Mouse (Mus musculus): ENCODE data around the gene Ephb1. TPM values are rescaled to one million over a fixed set of nuclear protein-coding genes. Genes with fewer than 3 reads are reported as not detected.

The Ephb1 gene
- polyA plus RNA-seq, 1 experiment from 2014 or later: 1.6 TPM

- Histone ChIP-seq H3K4me3 (ENCODE audit: low read depth, low read length) (no peak overlapping the region), H3K27ac (replicated peaks; ENCODE audit: low read depth, low read length) (no peak overlapping the region), H3K4me2 (ENCODE audit: low read depth, severe bottlenecking) (no peak overlapping the region), H3K36me3 (ENCODE audit: control insufficient read depth, insufficient read depth, low read length) (no peaks in the 10 kb centered on the region), H3K27me3 (ENCODE audit: control insufficient read depth, insufficient read depth, low read length) (no peaks in the 10 kb centered on the region), H3K4me1 (ENCODE audit: control insufficient read depth, insufficient read depth, low read length) (peaks cover 3% of the 10 kb centered on the region; the same call in 1 of the 2 replicates), H3K9ac (ENCODE audit: low read length) (no peak overlapping the region), H3K9me3 (ENCODE audit: control insufficient read depth, low read length) (no peaks in the 10 kb centered on the region)
- ATAC-seq (ENCODE audit: insufficient number of reproducible peaks, low FRiP score, low TSS enrichment, low read depth): no peak
- no peak for DNase-seq (ENCODE audit: low spot score)
- 80% methylated on average over 1 of the region's 1 CpGs for WGBS
Measured at GRCm38 (mm10) chr9:102306645-102307415, 47.7 kb downstream of the Ephb1 start.

DNA sequence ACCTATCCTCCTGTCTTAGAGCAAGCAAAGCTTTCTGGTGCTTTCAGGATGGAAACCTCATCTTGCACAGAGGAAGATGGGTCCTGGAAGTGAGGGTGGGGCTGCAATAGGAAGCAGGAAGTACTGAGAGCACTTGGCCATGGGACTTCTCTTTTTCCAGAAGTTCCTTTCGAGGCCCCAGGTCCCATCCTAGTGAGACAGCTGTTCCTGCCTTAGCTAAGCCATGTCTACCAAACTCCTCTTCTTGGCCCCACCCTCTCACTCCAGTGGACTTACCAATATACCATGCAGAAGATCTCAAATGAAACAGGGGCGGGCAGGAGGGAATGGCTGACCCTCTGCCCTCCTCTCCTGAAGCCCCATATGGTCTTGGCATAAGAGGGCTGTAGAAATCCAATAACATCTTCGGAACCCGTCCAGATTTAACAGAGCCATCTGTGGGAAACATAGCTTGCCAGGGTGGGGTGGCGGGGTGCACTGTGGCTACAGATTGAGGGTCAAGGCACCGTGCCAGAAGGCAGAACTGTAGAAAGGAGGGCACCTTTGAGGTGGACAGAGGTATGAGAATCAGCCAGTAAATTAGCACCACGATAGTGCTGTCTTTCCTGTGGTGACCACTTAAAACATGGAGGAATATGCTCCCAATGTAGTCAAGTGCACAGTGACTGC is 48.9 kb downstream of the Ephb1 start:
- no peak overlapping the region for H3K4me3 ChIP-seq (ENCODE audit: low read depth, low read length)
- H3K27me3 ChIP-seq (ENCODE audit: control insufficient read depth, insufficient read depth, low read length): no peaks in the 10 kb centered on the region
- 86% methylated on average over 7 of the region's 7 CpGs for WGBS
- DNase-seq (ENCODE audit: low spot score): no peak
- no peak overlapping the region for H3K4me2 ChIP-seq (ENCODE audit: low read depth, severe bottlenecking)
- H3K4me1 ChIP-seq (ENCODE audit: control insufficient read depth, insufficient read depth, low read length): no peaks in the 10 kb centered on the region; the same call in 1 of the 2 replicates
- H3K9ac ChIP-seq (ENCODE audit: low read length): no peak overlapping the region
- H3K36me3 ChIP-seq (ENCODE audit: control insufficient read depth, insufficient read depth, low read length): no peaks in the 10 kb centered on the region
- no peaks in the 10 kb centered on the region for H3K9me3 ChIP-seq (ENCODE audit: control insufficient read depth, low read length)
- no peak for ATAC-seq (ENCODE audit: insufficient number of reproducible peaks, low FRiP score, low TSS enrichment, low read depth)
- H3K27ac ChIP-seq (replicated peaks; ENCODE audit: low read depth, low read length): no peak overlapping the region

DNA sequence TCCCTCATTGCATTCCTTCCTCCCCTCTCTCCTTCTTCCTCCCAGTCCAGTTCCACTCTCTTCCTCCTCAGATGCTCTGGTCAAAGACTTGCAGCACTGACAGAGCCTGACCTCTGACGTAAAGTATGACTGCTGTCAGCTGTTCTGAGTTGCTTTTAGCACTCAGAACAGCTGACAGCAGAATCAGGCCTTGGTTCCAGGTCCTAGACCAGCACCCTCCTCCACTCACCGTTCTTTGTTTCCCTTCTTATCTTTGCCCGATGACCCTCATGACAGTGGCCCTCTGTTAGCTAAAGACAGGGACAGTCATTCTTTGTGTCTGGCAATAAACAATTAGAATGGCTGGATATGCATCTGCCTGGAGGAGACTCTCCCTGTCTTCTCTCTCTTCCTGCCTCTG is 49.7 kb downstream of the Ephb1 start:
- DNase-seq (ENCODE audit: low spot score) (no peak), ATAC-seq (ENCODE audit: insufficient number of reproducible peaks, low FRiP score, low TSS enrichment, low read depth) (no peak)
- Histone ChIP-seq H3K4me2 (ENCODE audit: low read depth, severe bottlenecking) (no peak overlapping the region), H3K27me3 (ENCODE audit: control insufficient read depth, insufficient read depth, low read length) (no peaks in the 10 kb centered on the region), H3K27ac (replicated peaks; ENCODE audit: low read depth, low read length) (no peak overlapping the region), H3K9me3 (ENCODE audit: control insufficient read depth, low read length) (no peaks in the 10 kb centered on the region), H3K4me3 (ENCODE audit: low read depth, low read length) (no peak overlapping the region), H3K4me1 (ENCODE audit: control insufficient read depth, insufficient read depth, low read length) (no peaks in the 10 kb centered on the region; the same call in 1 of the 2 replicates), H3K36me3 (ENCODE audit: control insufficient read depth, insufficient read depth, low read length) (no peaks in the 10 kb centered on the region), H3K9ac (ENCODE audit: low read length) (no peak overlapping the region)
- 66% methylated on average over 3 of the region's 3 CpGs for WGBS

DNA sequence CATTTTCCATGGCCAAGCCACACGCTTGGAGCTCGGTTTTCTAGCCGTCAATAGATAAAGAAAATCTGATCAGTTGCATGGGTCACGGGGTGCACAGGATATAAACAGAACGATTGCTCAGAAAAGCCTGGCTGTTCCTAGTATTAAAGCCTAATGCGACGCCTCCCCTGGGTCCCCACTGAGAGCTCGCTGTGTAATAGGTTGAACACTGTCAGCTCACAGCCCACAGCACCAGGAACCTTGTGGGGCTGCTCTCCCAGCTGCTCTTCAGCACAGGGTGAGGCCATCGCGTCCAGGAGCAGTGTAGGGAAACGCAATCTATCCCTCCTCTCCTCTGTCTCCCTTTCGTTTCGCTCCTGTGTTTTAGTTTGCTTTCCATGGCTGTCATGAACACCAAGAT is 50.6 kb downstream of the Ephb1 start:
- no peaks in the 10 kb centered on the region for H3K36me3 ChIP-seq (ENCODE audit: control insufficient read depth, insufficient read depth, low read length)
- no peak overlapping the region for H3K4me3 ChIP-seq (ENCODE audit: low read depth, low read length)
- H3K4me1 ChIP-seq (ENCODE audit: control insufficient read depth, insufficient read depth, low read length): peaks cover 2% of the 10 kb centered on the region; the same call in 1 of the 2 replicates
- no peak overlapping the region for H3K9ac ChIP-seq (ENCODE audit: low read length)
- H3K27me3 ChIP-seq (ENCODE audit: control insufficient read depth, insufficient read depth, low read length): no peaks in the 10 kb centered on the region
- WGBS: 66% methylated on average over 13 of the region's 13 CpGs
- no peak for ATAC-seq (ENCODE audit: insufficient number of reproducible peaks, low FRiP score, low TSS enrichment, low read depth)
- no peak overlapping the region for H3K4me2 ChIP-seq (ENCODE audit: low read depth, severe bottlenecking)
- no peaks in the 10 kb centered on the region for H3K9me3 ChIP-seq (ENCODE audit: control insufficient read depth, low read length)
- no peak overlapping the region for H3K27ac ChIP-seq (replicated peaks; ENCODE audit: low read depth, low read length)
- DNase-seq (ENCODE audit: low spot score): no peak

GRCm38 (mm10) chr9:102300985-102301384 is 53.5 kb downstream of the Ephb1 start:
- no peak for DNase-seq (ENCODE audit: low spot score)
- Histone ChIP-seq H3K4me1 (ENCODE audit: control insufficient read depth, insufficient read depth, low read length) (0 out of 2 replicates have a peak, but pooled peaks cover 4% of the 10 kb centered on the region), H3K9me3 (ENCODE audit: control insufficient read depth, low read length) (no peaks in the 10 kb centered on the region), H3K9ac (ENCODE audit: low read length) (no peak overlapping the region), H3K27me3 (ENCODE audit: control insufficient read depth, insufficient read depth, low read length) (no peaks in the 10 kb centered on the region), H3K36me3 (ENCODE audit: control insufficient read depth, insufficient read depth, low read length) (no peaks in the 10 kb centered on the region), H3K4me2 (ENCODE audit: low read depth, severe bottlenecking) (no peak overlapping the region), H3K27ac (replicated peaks; ENCODE audit: low read depth, low read length) (no peak overlapping the region), H3K4me3 (ENCODE audit: low read depth, low read length) (no peak overlapping the region)
- 83% methylated on average over 4 of the region's 4 CpGs for WGBS
- ATAC-seq (ENCODE audit: insufficient number of reproducible peaks, low FRiP score, low TSS enrichment, low read depth): no peak

GRCm38 (mm10) chr9:102298741-102299140 is 55.8 kb downstream of the Ephb1 start:
- H3K9me3 ChIP-seq (ENCODE audit: control insufficient read depth, low read length): no peaks in the 10 kb centered on the region
- no peak overlapping the region for H3K27ac ChIP-seq (replicated peaks; ENCODE audit: low read depth, low read length)
- H3K4me2 ChIP-seq (ENCODE audit: low read depth, severe bottlenecking): no peak overlapping the region
- DNase-seq (ENCODE audit: low spot score) (no peak), ATAC-seq (ENCODE audit: insufficient number of reproducible peaks, low FRiP score, low TSS enrichment, low read depth) (no peak)
- no peak overlapping the region for H3K4me3 ChIP-seq (ENCODE audit: low read depth, low read length)
- no peaks in the 10 kb centered on the region for H3K36me3 ChIP-seq (ENCODE audit: control insufficient read depth, insufficient read depth, low read length)
- no peak overlapping the region for H3K9ac ChIP-seq (ENCODE audit: low read length)
- H3K4me1 ChIP-seq (ENCODE audit: control insufficient read depth, insufficient read depth, low read length): peaks cover 7% of the 10 kb centered on the region; the same call in 1 of the 2 replicates
- no peaks in the 10 kb centered on the region for H3K27me3 ChIP-seq (ENCODE audit: control insufficient read depth, insufficient read depth, low read length)
- 40% methylated on average over 8 of the region's 8 CpGs for WGBS

DNA sequence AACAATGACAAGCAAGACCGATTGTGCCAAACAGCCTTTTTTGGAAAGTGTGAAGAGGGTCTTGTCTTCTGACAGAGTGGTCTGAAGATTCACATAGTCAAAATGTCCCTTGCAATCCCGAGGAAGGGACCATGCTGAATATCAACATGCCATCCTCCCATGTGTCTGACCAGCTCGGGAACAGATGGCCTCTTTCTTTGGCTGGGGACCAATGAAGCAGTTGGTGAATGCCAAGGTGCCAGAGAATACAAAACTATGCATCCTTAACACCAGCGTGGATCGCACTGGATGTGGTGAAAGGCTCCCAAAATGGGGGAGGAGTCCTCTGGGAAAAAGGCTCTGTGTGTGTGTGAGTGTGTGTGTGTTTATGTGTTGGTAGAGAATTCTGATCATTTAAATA is 56.5 kb downstream of the Ephb1 start:
- Histone ChIP-seq H3K4me3 (ENCODE audit: low read depth, low read length) (no peak overlapping the region), H3K36me3 (ENCODE audit: control insufficient read depth, insufficient read depth, low read length) (no peaks in the 10 kb centered on the region), H3K4me2 (ENCODE audit: low read depth, severe bottlenecking) (no peak overlapping the region), H3K27me3 (ENCODE audit: control insufficient read depth, insufficient read depth, low read length) (no peaks in the 10 kb centered on the region), H3K9me3 (ENCODE audit: control insufficient read depth, low read length) (no peaks in the 10 kb centered on the region), H3K9ac (ENCODE audit: low read length) (no peak overlapping the region), H3K27ac (replicated peaks; ENCODE audit: low read depth, low read length) (no peak overlapping the region), H3K4me1 (ENCODE audit: control insufficient read depth, insufficient read depth, low read length) (peaks cover 7% of the 10 kb centered on the region; the same call in 1 of the 2 replicates)
- 89% methylated on average over 5 of the region's 5 CpGs for WGBS
- ATAC-seq (ENCODE audit: insufficient number of reproducible peaks, low FRiP score, low TSS enrichment, low read depth) (no peak), DNase-seq (ENCODE audit: low spot score) (no peak)

- Histone ChIP-seq H3K27ac (replicated peaks; ENCODE audit: low read depth, low read length) (no peak overlapping the region), H3K4me3 (ENCODE audit: low read depth, low read length) (no peak overlapping the region), H3K27me3 (ENCODE audit: control insufficient read depth, insufficient read depth, low read length) (no peaks in the 10 kb centered on the region), H3K9me3 (ENCODE audit: control insufficient read depth, low read length) (no peaks in the 10 kb centered on the region), H3K4me1 (ENCODE audit: control insufficient read depth, insufficient read depth, low read length) (peaks cover 7% of the 10 kb centered on the region; the same call in 1 of the 2 replicates), H3K36me3 (ENCODE audit: control insufficient read depth, insufficient read depth, low read length) (no peaks in the 10 kb centered on the region), H3K4me2 (ENCODE audit: low read depth, severe bottlenecking) (no peak overlapping the region), H3K9ac (ENCODE audit: low read length) (no peak overlapping the region)
- DNase-seq (ENCODE audit: low spot score) (no peak), ATAC-seq (ENCODE audit: insufficient number of reproducible peaks, low FRiP score, low TSS enrichment, low read depth) (no peak)
- 74% methylated on average over 3 of the region's 3 CpGs for WGBS
Measured at GRCm38 (mm10) chr9:102297176-102297575, 57.3 kb downstream of the Ephb1 start.
